Mouse (Mus musculus) hindbrain, postnatal 0 days (tissue): ENCODE results near the gene Hmga2. TPM values are rescaled to one million over a fixed set of nuclear protein-coding genes. Genes with fewer than 3 reads are reported as not detected.
A peak's percentile ranks its signal among the peaks of the same experiment; 100 is the strongest.

ENCODE experiments used
- ATAC-seq: fragments of 200-750 bp; cut with Nextera tagmentation; 2 replicates; pipeline ENCODE4 v1.8.0; 2017; ENCODE audit warnings: mild to moderate bottlenecking, moderate TSS enrichment, moderate library complexity
- DNase-seq: peaks from one replicate; pipeline ENCODE4 v3.0.0-alpha.2; 2015; ENCODE audit warnings: low spot score
- H3K27ac ChIP-seq: fragments of 300-500 bp; sonication (generic); 2 replicates; pipeline ENCODE4 v1.5.1; 2014; ENCODE audit warnings: mild to moderate bottlenecking
- H3K27me3 ChIP-seq: fragments of 300-500 bp; sonication (generic); 2 replicates; pipeline ENCODE4 v1.6.1; 2014; ENCODE audit warnings: low read length, mixed read lengths; ENCODE audit not compliant: insufficient read depth
- H3K36me3 ChIP-seq: fragments of 300-500 bp; sonication (generic); 2 replicates; pipeline ENCODE4 v1.6.1; 2014; ENCODE audit warnings: low read length, mixed read lengths; ENCODE audit not compliant: insufficient read depth
- H3K4me1 ChIP-seq: fragments of 300-500 bp; sonication (generic); 2 replicates; pipeline ENCODE4 v1.6.1; 2014; ENCODE audit warnings: antibody characterized with exemption, low read length, mixed read lengths; ENCODE audit not compliant: insufficient read depth
- H3K4me2 ChIP-seq: fragments of 300-500 bp; sonication (generic); 2 replicates; pipeline ENCODE4 v1.6.1; 2014; ENCODE audit warnings: low read depth, mild to moderate bottlenecking, low read length, moderate library complexity, mixed read lengths
- H3K4me3 ChIP-seq: fragments of 300-500 bp; sonication (generic); 2 replicates; pipeline ENCODE4 v1.5.1; 2014; ENCODE audit warnings: low read length
- H3K9ac ChIP-seq: fragments of 300-500 bp; sonication (generic); replicated peaks from 2 replicates; pipeline ENCODE4 v1.6.1; 2014; ENCODE audit warnings: mild to moderate bottlenecking, low read length, moderate library complexity, mixed read lengths
- H3K9me3 ChIP-seq: fragments of 300-500 bp; sonication (generic); 2 replicates; pipeline ENCODE4 v1.6.1; 2016; ENCODE audit warnings: low read length, mixed read lengths
- CTCF ChIP-seq: IDR thresholded peaks from 2 replicates; pipeline ENCODE4 v1.5.1; 2016; ENCODE audit warnings: antibody characterized with exemption, control low read depth, low read depth
- WGBS: fragments of 180-500 bp; shearing (Covaris S2); extraction: QIAGEN DNeasy Blood & Tissue Kit; methylation state at CpG from one replicate; pipeline ENCODE4 v1.1.7; 2014; 5-methylcytosine and 5-hydroxymethylcytosine counted together
- polyA plus RNA-seq: library from polyadenylated mRNA; unstranded; fragments of >200 nt; fragmentation: Nextera tagmentation; extraction: Ambion mirVana; gene quantifications from 2 replicates; pipeline ENCODE4 v1.2.1, GENCODE M21; 2015
- total RNA-seq: library from RNA; depleted of rRNA; stranded (reverse); fragments of >200 nt; gene quantifications from 2 replicates; pipeline ENCODE4 v1.2.3, GENCODE M21; 2014

Gene Hmga2
- total and polyA plus RNA-seq, 2 experiments from 2014 or later = 0.98 to 1.2 TPM

DNA sequence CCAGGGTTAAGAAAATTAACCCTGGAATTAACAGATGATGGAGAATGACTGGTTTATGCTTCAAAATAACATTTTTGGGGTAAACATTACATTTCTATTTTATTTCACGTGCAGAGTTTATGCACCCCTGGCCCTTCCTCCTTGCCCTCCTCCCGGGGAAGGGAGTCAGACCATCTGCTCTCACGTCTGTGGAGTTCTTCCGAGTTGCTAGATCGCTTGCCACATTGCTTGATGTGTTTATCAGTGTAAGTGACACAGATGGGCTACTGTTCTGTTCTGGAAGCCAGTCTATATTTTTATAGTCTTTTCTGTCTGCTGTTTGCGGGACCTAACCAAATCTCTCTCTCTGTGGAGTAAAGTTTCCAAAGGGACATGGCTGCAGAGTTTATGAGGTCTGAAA is 80.7 kb downstream of the Hmga2 start:
- DNase-seq (no peak), ATAC-seq (no peak)
- H3K4me1 ChIP-seq = peaks cover 8% of the 10 kb centered on the region
- H3K27ac ChIP-seq = no peak overlapping the region
- no peak overlapping the region for H3K4me2 ChIP-seq
- H3K36me3 ChIP-seq = no peaks in the 10 kb centered on the region
- H3K9ac ChIP-seq = no peak overlapping the region
- no peaks in the 10 kb centered on the region for H3K9me3 ChIP-seq
- H3K27me3 ChIP-seq = no peaks in the 10 kb centered on the region
- 58% methylated on average over 6 of the region's 6 CpGs for WGBS
- H3K4me3 ChIP-seq = no peak overlapping the region
- no peak for TF ChIP-seq CTCF

DNA sequence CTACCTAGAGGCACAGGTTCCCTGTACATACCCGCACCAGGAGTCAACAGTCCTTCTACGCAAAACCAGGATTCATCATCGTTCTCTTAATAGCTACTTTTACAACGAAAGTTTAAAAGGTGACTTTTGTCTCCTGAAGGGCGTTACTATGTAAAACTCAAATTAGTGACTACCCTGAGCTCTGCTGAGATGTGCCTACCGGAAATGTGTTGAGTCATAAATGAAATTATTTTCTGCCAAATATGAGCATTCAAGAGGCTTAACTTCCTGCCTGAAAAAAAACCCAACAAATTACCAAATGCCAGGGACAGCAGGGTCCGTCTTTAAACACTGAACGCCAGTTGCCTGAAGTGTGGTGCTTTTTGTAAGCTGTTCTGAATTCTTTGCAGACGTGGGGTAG is 81.5 kb downstream of the Hmga2 start:
- 82% methylated on average over 9 of the region's 9 CpGs for WGBS
- no peak for DNase-seq
- H3K4me2 ChIP-seq = no peak overlapping the region
- no peak for TF ChIP-seq CTCF
- no peak overlapping the region for H3K9ac ChIP-seq
- H3K36me3 ChIP-seq = no peaks in the 10 kb centered on the region
- peaks cover 8% of the 10 kb centered on the region for H3K4me1 ChIP-seq
- no peaks in the 10 kb centered on the region for H3K27me3 ChIP-seq
- H3K27ac ChIP-seq = no peak overlapping the region
- ATAC-seq = no peak
- no peaks in the 10 kb centered on the region for H3K9me3 ChIP-seq
- no peak overlapping the region for H3K4me3 ChIP-seq

DNA sequence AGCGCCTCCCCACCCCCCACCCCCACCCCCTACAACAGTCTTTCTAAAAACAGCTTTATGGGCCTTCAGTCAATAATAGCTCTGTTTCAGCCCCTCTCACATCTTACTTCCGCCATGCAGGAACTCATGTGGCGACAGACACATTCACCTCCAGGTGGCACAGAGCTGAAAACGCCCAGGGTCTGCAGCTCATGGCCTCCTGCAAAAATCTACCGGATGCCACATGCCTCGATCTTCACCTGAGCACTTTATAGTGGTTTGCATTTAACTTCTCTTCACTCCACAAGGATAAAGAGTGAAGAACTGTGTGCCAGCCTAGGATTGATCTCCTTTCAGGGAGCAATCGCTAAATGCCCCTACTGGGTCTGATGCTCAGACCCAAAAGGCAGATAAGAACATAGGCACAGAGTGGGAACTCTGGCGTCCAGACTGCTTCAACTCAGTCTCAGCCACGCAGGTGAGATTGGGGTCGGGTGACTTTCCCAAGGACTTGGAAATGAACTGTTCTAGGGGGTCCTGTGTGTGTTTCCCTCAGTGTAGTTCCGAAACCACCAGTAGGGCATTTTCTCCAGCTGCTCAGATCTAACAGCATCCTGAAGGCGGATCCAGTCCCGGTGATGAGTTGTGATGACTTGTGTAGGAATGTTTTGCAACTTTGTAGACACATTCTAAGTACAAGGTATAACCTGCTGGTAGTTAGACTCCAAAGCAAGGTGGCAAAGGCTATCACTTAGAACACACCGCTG is 84.1 kb downstream of the Hmga2 start:
- Histone ChIP-seq H3K9ac (no peak overlapping the region), H3K4me3 (no peak overlapping the region), H3K4me2 (no peak overlapping the region; the same call in 1 of the 2 replicates), H3K4me1 (peaks cover 8% of the 10 kb centered on the region), H3K27ac (no peak overlapping the region), H3K27me3 (no peaks in the 10 kb centered on the region), H3K36me3 (no peaks in the 10 kb centered on the region), H3K9me3 (no peaks in the 10 kb centered on the region)
- 40% methylated on average over 14 of the region's 14 CpGs for WGBS
- no peak for ATAC-seq
- DNase-seq = no peak
- TF ChIP-seq CTCF = peak; percentile 41; the same call in 1 of the 2 replicates

DNA sequence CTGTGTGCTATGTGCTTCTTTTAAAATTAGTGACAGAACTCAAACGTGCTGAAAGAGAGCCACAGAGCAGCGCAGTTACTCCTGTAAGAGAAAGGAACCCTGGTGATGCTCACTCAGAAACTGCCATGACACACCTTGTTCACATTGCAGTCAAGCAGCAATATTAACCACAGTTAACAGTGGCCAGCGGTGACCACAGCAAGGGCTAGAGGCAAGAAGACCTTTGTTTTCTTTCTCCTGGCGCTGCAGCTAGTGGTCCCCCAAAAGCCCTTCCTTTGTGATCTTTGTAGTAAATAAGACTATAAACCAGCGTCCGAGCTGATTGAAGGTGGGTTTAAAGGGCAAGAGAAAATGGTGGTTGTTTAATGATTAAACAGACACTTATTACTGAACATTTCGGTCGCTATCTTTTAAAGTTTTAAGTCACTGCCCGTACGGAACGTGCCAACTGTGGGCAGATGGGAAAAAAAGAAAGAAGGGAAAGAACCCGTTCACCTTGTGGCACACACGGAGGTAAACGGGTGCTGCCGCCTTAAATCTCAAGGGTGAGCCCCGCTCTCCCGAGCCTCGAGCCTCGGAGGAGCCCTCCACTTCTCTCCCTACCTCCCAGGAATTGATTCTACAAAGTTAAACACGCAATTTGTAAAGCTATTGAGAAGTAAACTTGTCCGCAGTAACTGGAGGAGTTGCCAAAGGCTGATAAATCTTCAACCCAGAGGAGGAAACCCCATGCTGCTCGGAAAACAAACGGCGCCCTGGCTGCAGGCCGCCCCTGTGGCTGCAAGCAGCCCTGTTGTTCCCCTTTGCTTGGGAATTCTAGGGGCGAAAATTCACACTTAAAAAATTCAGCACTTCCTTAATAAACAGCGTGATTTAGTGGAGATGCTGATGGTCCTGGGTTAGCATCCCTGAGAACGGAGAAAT is 85.1 kb downstream of the Hmga2 start:
- no peak for ATAC-seq
- WGBS = 27% methylated on average over 28 of the region's 28 CpGs

DNA sequence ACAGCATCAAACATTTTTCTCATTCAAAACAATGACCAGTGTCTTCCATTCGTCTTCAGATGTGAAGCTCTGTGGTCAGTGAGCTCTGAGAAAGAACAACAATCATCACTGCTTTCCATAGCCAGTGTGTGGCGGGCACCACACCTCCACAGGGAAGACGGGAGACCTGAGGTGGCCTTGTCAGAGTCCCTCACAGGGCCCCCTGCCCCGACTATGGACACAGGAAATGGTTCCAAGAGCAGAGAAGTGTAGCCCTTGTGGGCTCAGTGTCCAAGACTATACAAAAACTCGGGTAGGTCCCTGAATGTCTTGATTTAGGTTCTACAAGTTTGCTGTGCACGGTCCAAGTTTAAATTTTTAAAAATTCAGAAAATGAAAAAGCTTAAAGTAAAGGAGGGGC is 86.6 kb downstream of the Hmga2 start:
- TF ChIP-seq CTCF = no peak
- ATAC-seq = no peak
- Histone ChIP-seq H3K4me2 (no peak overlapping the region), H3K9ac (no peak overlapping the region), H3K27ac (no peak overlapping the region), H3K36me3 (no peaks in the 10 kb centered on the region), H3K4me1 (peaks cover 8% of the 10 kb centered on the region), H3K4me3 (no peak overlapping the region), H3K9me3 (no peaks in the 10 kb centered on the region), H3K27me3 (no peaks in the 10 kb centered on the region)
- 68% methylated on average over 6 of the region's 6 CpGs for WGBS
- no peak for DNase-seq

More for the DNA sequence above, 85.1 kb downstream of the Hmga2 start:
- H3K27ac ChIP-seq = no peak overlapping the region
- no peak overlapping the region for H3K4me3 ChIP-seq
- H3K36me3 ChIP-seq = no peaks in the 10 kb centered on the region
- H3K4me1 ChIP-seq = peaks cover 8% of the 10 kb centered on the region
- no peak for TF ChIP-seq CTCF
- no peaks in the 10 kb centered on the region for H3K27me3 ChIP-seq
- peak overlapping the region; percentile 46 for H3K4me2 ChIP-seq
- no peaks in the 10 kb centered on the region for H3K9me3 ChIP-seq
- no peak for DNase-seq
- no peak overlapping the region for H3K9ac ChIP-seq

DNA sequence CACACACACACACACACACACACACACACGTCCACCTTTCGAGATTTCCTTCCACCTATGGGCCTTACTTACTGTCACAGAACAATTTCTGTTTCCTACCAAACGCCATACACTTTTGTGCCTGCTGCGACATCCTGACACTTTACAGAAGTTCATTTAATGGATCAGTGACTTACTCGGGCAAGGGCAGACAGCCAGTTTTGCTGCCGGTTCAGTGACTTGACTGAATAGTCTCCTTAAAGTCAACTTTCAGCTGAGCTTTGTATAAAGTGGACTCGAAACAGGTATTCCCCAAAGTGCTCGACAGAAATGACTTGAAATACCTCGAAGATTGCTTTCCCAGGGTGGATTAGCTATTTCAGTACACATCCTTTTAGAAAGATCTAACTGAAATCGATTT is 87.3 kb downstream of the Hmga2 start:
- peaks cover 8% of the 10 kb centered on the region for H3K4me1 ChIP-seq
- no peak for ATAC-seq
- TF ChIP-seq CTCF = no peak
- H3K27me3 ChIP-seq = no peaks in the 10 kb centered on the region
- H3K4me2 ChIP-seq = no peak overlapping the region
- 22% methylated on average over 10 of the region's 10 CpGs for WGBS
- no peak overlapping the region for H3K9ac ChIP-seq
- no peak overlapping the region for H3K4me3 ChIP-seq
- DNase-seq = peak; percentile 66
- H3K27ac ChIP-seq = no peak overlapping the region
- H3K36me3 ChIP-seq = no peaks in the 10 kb centered on the region
- H3K9me3 ChIP-seq = no peaks in the 10 kb centered on the region
